Mouse (Mus musculus): Measurements from ENCODE around the gene Sh3bp1.

Sh3bp1 gene

DNA sequence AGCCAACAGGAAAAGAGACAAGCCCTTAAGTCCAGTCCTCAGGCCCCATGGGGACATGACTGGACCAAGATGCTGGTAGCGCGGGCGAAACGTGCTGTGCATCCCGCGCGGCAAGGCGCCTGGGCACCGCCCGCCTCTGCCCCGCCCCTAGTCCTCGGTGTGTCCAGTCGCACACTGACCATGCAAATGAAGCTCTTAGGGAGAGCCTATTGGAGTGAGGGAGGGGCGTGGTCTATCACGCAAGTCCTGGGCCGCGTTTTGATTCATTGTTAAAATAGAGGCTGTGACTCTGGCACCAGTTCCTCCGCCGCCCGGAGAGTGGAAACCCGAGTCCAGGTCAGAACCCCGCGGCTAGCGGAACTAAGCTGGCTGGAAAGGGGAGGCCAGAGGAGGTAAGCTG is 48.1 kb downstream of the Sh3bp1 start, which contains the start of gene Triobp:
Gene Triobp, plus strand, starts transcription at position 68 of the 400 bp plus-strand sequence.
- DNase-seq (ENCODE audit: low read depth, low spot score) = peak; percentile 90

DNA sequence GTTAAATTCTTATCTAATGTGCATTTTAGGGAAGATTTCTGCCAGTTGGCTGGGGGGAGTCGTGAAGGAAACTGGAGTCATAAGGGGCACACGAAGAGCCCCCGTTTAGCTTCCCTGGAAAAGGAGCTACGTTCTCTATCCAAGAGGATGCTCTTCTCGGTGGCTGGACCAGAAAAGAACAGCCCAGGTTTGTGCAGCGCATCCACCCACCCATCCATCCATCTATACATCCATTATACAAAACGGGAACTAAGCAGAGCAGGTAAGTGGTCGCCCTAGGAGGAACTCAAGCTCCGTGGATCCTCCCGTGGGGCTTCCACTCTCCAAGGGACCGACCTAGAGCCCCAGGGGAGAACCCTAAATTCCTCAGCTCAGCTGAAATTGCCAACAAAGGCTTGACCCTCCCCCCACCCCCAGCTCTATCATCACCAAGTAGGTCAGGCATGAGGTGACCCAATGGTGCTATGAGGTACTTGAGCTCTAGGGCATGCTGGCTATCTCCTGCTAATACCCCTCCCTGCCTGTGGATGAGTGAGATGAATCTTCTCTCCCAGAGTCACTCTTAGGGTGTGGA is 48.7 kb downstream of the Sh3bp1 start:
- no peak for DNase-seq (ENCODE audit: low read depth, low spot score)

DNA sequence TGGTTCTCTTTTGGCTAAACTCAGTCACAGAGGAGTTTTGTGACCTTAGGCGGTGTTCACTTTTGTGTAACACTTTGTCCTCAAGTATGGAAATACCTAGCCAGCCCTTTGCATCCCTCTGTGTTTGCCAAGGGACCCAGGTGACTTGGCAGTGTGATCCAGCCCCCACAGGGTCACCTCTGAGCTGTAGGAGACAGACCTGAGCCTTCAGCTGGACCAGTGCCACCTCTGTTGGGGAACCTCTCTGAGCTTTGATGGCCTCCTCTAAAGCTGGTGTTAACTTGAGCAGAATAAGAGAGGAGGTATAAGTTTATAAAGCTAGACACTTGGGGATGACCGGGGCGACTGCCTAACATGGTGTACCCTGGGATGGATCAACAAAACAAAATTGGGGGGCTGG is 49.3 kb downstream of the Sh3bp1 start:
- no peak for DNase-seq (ENCODE audit: low read depth, low spot score)

DNA sequence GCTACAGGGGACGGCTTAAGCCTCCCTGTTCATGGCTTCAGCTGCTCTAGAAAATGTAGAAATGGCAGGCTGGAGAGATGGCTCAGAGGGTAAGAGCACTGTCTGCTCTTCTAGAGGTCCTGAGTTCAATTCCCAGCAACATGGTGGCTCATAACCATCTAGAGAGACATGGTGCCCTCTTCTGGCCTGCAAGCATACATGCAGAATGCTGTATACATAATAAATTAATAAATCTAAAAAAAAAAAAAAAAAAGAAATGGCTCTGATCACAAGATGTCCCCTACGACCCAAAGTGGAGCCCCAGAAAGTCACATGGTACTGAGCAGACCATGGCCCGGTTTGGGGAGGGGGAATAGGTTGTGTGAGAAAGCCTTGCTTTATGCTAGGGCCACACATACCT is 56.1 kb downstream of the Sh3bp1 start:
- no peak for DNase-seq (ENCODE audit: low read depth, low spot score)

DNA sequence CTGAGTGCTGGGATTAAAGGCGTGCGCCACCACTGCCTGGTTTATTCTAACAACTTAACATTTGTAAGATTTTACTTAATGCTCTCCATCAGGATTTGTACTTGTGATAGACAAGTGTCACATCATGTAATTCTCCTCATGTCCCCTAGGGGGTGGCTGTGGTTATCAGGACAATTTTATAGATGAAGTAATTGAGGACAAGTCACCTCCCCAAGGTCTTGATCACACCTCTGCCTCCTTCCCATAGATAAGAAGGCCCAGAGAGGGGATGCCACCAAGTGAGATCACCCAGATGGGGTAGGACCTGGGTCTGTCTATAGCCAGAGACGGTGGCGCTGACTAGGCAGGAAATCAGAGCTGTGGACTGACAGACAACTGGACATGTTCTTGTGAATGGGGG is 56.8 kb downstream of the Sh3bp1 start:
- no peak for DNase-seq (ENCODE audit: low read depth, low spot score)

DNA sequence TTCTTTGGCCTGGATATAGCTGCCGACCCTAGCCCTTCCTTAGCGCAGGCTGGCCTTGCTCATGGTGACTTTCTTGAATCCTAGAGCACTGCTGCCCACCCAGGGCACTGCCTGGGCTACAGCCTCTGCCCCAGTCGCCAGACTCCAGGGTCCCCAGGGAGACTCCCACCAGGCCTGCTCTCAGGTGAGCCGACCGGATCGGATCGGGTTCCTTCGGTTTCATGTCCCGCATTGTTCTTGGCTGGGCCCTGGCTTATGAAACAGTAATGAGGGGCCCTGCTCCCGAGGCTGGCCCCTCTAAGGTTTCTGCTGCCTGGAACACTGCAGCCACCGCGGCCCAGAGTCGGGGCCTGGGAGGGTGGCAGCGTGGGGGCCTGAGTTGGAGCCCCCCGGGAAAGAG is 57.5 kb downstream of the Sh3bp1 start:
- DNase-seq (ENCODE audit: low read depth, low spot score) = no peak

DNA sequence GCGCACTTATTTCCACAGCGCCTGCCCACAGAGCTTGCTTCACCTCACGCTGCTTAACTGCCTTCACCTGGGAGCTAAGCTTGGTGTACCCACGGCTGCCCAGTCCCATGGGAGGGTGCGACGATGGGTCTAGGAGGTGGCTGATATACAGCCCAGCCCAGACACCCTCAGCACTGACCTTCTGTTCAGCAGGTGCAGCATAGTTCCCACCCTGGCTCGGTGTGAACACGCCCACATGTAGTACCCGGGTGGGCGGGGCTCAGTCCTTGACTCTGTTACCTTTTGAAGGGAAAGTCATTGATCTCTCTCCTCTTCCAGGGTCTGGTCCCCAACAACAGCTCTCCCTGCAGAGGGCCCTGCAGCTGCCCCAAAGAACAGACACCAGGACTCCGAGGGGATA is 60.0 kb downstream of the Sh3bp1 start:
- DNase-seq (ENCODE audit: low read depth, low spot score) = no peak

DNA sequence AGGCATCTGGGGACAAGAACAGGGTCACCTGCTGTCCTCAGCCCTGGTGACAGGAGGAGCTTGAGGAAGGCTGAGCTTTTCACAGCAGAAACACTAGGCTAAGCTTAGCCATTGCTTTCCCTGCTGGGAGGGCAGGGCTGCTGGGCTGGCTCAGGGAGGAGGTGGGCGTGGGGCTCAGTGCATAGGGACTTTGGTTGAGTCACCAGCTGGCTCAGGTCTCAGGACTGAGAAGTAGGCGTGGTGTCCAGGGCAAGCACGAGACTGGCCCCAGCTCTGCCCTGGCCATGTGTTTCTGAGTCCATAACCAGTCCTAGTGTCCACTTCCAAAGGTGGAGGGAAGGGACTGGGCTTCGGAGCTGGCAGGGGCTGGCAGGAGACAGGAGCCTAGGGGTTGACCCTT is 60.5 kb downstream of the Sh3bp1 start:
- no peak for DNase-seq (ENCODE audit: low read depth, low spot score)

All from forelimb bud, embryonic 11.5 days (tissue).